Mouse (Mus musculus) neural tube, embryonic 12.5 days (tissue): Measurements from ENCODE around the gene Wnt4. TPM values are rescaled to one million over a fixed set of nuclear protein-coding genes. Genes with fewer than 3 reads are reported as not detected.

ENCODE experiments used
- ATAC-seq: fragments of 200-750 bp; cut with Nextera tagmentation; 2 replicates; pipeline ENCODE4 v1.8.0; 2017; ENCODE audit warnings: low read depth, mild to moderate bottlenecking, moderate TSS enrichment, moderate library complexity; ENCODE audit not compliant: low FRiP score
- H3K27ac ChIP-seq: fragments of 300-500 bp; sonication (generic); 2 replicates; pipeline ENCODE4 v1.5.1; 2016
- H3K27me3 ChIP-seq: fragments of 300-500 bp; sonication (generic); replicated peaks from 2 replicates; pipeline ENCODE4 v1.6.1; 2016; ENCODE audit warnings: mild to moderate bottlenecking
- H3K36me3 ChIP-seq: fragments of 300-500 bp; sonication (generic); 2 replicates; pipeline ENCODE4 v1.6.1; 2016; ENCODE audit warnings: mild to moderate bottlenecking
- H3K4me1 ChIP-seq: fragments of 300-500 bp; sonication (generic); 2 replicates; pipeline ENCODE4 v1.6.1; 2016
- H3K4me2 ChIP-seq: fragments of 300-500 bp; sonication (generic); replicated peaks from 2 replicates; pipeline ENCODE4 v1.6.1; 2016; ENCODE audit warnings: mild to moderate bottlenecking
- H3K4me3 ChIP-seq: fragments of 300-500 bp; sonication (generic); 2 replicates; pipeline ENCODE4 v1.5.1; 2016
- H3K9ac ChIP-seq: fragments of 300-500 bp; sonication (generic); 2 replicates; pipeline ENCODE4 v1.6.1; 2016; ENCODE audit warnings: mild to moderate bottlenecking
- H3K9me3 ChIP-seq: fragments of 300-500 bp; sonication (generic); 2 replicates; pipeline ENCODE4 v1.6.1; 2016; ENCODE audit warnings: mild to moderate bottlenecking
- WGBS: fragments of 180-500 bp; shearing (Covaris S2); methylation state at CpG from one replicate; pipeline ENCODE4 v1.1.7; 2016; 5-methylcytosine and 5-hydroxymethylcytosine counted together
- polyA plus RNA-seq: library from polyadenylated mRNA; unstranded; fragments of >200 nt; fragmentation: Nextera tagmentation; extraction: Ambion mirVana; gene quantifications from 2 replicates; pipeline ENCODE4 v1.2.1, GENCODE M21; 2016

The Wnt4 gene
- polyA plus RNA-seq, 1 experiment from 2014 or later, result 17.4 TPM

DNA sequence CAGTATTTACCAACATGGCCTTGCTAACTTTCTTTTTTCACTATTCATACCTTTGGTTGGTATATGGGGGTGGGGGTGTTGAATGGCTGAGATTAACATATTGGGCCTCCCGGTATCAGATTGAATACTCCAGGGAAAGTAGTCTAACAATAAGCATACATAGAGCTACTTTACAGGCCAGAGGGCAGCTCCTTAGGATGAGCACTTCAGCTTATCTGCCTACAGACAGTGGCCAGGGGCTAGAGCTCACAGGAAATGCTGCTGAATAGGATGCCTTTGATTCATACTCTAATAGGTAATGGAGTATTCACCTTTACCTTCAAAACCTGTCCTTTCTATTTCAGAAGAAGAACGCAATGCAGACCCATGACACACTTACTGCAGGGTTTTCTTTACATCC, 37.8 kb downstream of the Wnt4 start:
- no peak for ATAC-seq
- Histone ChIP-seq H3K4me1 (peaks cover 5% of the 10 kb centered on the region; the same call in 1 of the 2 replicates), H3K36me3 (peaks cover 23% of the 10 kb centered on the region)

DNA sequence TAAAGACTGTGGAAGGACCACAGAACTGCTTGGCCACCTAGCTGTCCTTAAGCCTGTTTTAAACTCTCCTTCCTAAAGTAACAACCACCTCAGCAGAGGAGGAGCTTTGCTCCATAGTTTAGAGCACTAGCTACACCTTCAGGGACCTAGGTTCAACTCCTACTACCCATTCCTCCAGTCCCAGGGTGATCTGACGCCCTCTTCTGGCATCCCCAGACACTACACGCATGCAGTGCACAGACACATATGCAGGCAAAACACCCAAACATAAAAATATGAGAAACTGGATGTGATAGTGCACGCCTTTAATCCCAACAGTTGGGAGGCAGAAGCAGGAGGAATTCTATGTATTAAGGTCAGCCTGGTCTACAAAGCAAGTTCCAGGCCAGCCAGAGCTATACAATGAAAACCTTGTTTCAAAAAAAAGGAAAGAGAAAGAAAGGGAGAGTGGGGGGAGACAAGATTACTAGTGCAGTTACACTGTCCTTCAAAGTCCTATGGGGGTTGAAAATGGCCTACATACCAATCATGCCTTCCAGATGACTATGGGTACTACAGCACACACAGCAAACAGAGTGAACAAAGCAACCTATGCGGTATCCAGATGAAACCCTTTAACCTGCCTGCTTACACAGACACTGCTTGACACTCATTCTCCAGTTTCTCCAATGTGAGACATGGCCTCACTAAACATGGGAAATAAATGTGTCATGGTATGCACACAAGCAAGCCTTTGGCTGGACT, 38.9 kb downstream of the Wnt4 start:
- H3K9ac ChIP-seq, result no peak overlapping the region
- 83% methylated on average over 4 of the region's 4 CpGs for WGBS
- no peak overlapping the region for H3K4me2 ChIP-seq
- ATAC-seq, result no peak
- H3K9me3 ChIP-seq, result no peaks in the 10 kb centered on the region
- no peaks in the 10 kb centered on the region for H3K4me1 ChIP-seq
- peaks cover 29% of the 10 kb centered on the region for H3K36me3 ChIP-seq
- H3K27ac ChIP-seq, result no peak overlapping the region
- H3K27me3 ChIP-seq, result no peaks in the 10 kb centered on the region
- H3K4me3 ChIP-seq, result no peak overlapping the region

More for the DNA sequence above, 37.8 kb downstream of the Wnt4 start:
- Histone ChIP-seq H3K27me3 (no peaks in the 10 kb centered on the region), H3K27ac (no peak overlapping the region), H3K9me3 (no peaks in the 10 kb centered on the region), H3K4me2 (no peak overlapping the region), H3K4me3 (no peak overlapping the region), H3K9ac (no peak overlapping the region)
- WGBS, result 83% methylated on average over 2 of the region's 2 CpGs

DNA sequence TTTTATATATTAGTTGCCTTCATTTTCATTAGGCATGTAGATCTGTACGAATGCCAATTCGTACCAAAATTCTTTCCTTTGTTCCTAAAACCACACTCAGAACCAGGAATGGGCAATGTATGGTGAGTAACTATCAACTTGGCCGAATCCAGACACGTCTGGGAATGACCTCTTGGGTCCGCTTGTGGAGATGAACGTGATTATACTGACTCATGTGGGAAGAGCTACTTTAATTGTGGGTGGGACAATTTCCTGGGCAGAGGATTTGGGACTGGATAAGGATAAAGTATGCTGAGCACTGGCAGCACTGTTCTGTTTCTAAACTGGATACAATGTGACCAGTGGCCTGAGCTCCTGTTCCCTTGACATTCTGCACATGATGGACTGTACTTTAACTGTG, 47.6 kb downstream of the Wnt4 start:
- Histone ChIP-seq H3K4me1 (no peaks in the 10 kb centered on the region), H3K27me3 (no peaks in the 10 kb centered on the region), H3K4me3 (no peak overlapping the region), H3K4me2 (no peak overlapping the region), H3K36me3 (peaks cover 50% of the 10 kb centered on the region), H3K27ac (no peak overlapping the region), H3K9me3 (no peaks in the 10 kb centered on the region), H3K9ac (no peak overlapping the region)
- no peak for ATAC-seq
- 92% methylated on average over 6 of the region's 6 CpGs for WGBS

DNA sequence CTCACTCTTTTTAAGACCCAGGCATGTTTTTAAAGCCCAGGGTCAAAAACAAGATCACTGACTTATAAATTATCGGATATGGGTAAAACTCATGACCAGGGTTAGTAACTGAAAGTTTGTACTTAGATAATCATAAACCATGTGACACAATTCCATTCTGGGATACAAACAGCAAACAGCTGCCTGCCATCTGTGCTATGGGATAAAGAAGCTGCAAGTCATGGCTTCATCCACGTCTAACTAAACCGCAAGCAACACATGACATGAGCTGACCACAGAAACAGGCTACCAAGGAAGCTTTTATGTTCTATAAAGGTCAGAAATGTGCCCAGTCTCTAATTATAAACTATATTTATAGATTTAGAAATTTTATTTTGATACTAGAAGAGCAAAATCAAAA, 49.2 kb downstream of the Wnt4 start:
- H3K4me1 ChIP-seq, result no peaks in the 10 kb centered on the region
- ATAC-seq, result no peak
- no peak overlapping the region for H3K27ac ChIP-seq
- H3K9ac ChIP-seq, result no peak overlapping the region
- no peaks in the 10 kb centered on the region for H3K27me3 ChIP-seq
- H3K4me3 ChIP-seq, result no peak overlapping the region
- H3K4me2 ChIP-seq, result no peak overlapping the region
- 85% methylated on average over 3 of the region's 3 CpGs for WGBS
- no peaks in the 10 kb centered on the region for H3K9me3 ChIP-seq
- H3K36me3 ChIP-seq, result peaks cover 43% of the 10 kb centered on the region

DNA sequence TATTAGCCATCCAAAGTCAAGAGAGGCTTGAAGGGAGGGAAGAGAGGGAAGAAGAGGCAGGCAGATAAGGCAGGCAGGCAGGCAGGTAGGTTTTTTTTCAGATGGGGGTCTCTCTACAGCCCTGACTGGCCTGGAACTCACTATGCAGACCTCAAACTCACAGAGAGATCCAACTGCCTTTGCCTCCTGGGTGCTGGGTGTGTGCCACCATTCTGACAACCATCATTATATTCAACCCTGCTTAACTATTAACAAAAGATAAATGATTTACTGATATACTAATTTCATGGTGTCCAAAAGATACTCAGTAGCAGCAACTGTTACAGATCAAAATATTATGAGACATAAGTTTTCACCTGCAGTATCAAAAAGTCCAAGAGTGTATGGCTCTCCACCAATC, 54.8 kb downstream of the Wnt4 start:
- Histone ChIP-seq H3K27me3 (no peaks in the 10 kb centered on the region), H3K9ac (no peak overlapping the region), H3K4me3 (no peak overlapping the region), H3K36me3 (peaks cover 52% of the 10 kb centered on the region), H3K4me1 (no peaks in the 10 kb centered on the region), H3K9me3 (no peaks in the 10 kb centered on the region), H3K4me2 (no peak overlapping the region), H3K27ac (no peak overlapping the region)
- ATAC-seq, result no peak

DNA sequence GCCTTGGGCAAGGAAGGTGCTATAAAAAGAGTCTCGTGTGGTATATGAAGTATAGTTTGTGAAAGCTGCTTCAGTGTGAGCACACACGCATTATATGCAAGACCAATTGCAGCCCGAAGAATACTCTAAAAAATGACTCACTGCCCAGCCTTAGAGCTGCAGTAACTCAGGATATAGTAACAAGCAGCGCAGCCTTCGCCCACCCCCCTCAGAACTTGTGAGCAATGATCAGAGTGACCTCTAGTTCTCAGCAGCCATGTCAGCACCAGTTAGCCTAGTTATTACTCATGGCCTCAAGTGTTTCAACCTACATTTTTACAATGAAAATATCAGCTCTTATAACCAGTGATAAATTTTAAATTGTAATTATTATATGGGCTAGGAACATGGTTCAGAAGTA, 59.2 kb downstream of the Wnt4 start:
- H3K9me3 ChIP-seq, result no peaks in the 10 kb centered on the region
- peaks cover 27% of the 10 kb centered on the region for H3K36me3 ChIP-seq
- ATAC-seq, result no peak
- H3K9ac ChIP-seq, result no peak overlapping the region
- H3K4me3 ChIP-seq, result no peak overlapping the region
- H3K4me1 ChIP-seq, result no peaks in the 10 kb centered on the region
- no peaks in the 10 kb centered on the region for H3K27me3 ChIP-seq
- WGBS, result 96% methylated on average over 5 of the region's 5 CpGs
- no peak overlapping the region for H3K4me2 ChIP-seq
- no peak overlapping the region for H3K27ac ChIP-seq

DNA sequence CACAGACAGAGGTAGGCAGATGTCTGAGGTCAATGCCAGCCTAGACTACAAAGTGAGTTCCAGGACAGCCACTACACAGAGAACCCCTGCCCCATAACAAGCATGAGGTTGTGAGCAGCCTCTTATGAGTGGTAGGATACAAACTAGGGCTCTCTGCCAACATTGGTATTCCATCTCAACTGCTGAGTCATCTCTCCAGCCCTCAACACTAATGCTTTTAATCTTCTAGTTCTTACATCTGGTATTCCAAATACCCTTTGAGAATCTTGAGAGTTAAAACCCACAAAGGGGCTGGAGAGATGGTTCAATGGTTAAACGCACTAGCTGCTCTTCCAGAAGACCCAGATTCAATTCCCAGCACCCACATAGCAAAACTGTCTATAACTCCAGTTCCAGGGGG, 62.1 kb downstream of the Wnt4 start:
- no peak overlapping the region for H3K4me2 ChIP-seq
- H3K9me3 ChIP-seq, result no peaks in the 10 kb centered on the region
- peaks cover 11% of the 10 kb centered on the region for H3K36me3 ChIP-seq
- H3K27me3 ChIP-seq, result no peaks in the 10 kb centered on the region
- H3K9ac ChIP-seq, result no peak overlapping the region
- no peaks in the 10 kb centered on the region for H3K4me1 ChIP-seq
- no peak for ATAC-seq
- H3K4me3 ChIP-seq, result no peak overlapping the region
- no peak overlapping the region for H3K27ac ChIP-seq
- WGBS, result 97% methylated on average over 1 of the region's 1 CpGs

DNA sequence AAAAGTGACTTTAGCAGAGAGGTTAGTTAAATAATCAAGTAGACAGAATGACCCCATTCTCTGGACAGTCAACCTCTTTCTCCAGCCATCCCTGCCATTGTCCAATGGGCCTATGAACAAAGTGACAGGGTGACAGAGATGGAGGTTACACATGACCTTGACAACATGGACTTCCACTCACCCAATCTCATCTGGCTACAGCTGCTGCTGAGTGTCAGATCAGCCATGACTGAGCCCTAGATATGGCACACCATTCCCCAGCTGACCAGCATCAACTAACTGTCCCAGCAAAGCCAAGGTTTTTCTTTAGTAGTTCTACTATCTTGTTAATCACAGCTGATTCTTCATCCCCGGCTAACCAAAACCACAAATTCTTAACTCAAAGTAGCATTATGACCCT, 65.5 kb downstream of the Wnt4 start:
- Histone ChIP-seq H3K27me3 (no peaks in the 10 kb centered on the region), H3K9me3 (no peaks in the 10 kb centered on the region), H3K4me2 (no peak overlapping the region), H3K4me1 (no peaks in the 10 kb centered on the region), H3K36me3 (0 out of 2 replicates have a peak, but pooled peaks cover 3% of the 10 kb centered on the region), H3K27ac (no peak overlapping the region), H3K4me3 (no peak overlapping the region), H3K9ac (no peak overlapping the region)
- WGBS, result 98% methylated on average over 1 of the region's 1 CpGs
- ATAC-seq, result no peak

DNA sequence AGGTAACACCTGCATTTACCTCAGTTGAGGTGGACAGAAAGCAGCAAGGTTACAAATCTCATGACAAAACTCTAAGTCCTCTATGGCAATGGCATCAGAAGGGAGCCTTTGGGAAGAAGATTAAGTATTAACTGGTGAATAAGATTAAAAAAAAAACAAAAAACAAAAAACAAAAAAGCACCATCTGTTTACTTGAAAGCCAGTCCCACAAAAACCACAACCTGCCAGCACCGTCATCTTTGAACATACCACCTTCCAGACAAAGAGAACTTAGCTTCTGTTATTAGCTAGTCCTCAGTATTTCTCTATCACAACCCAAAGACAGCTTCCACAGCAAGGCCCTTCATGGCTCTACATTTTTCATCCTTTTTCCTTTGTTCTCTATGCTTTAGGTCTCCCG, 67.8 kb downstream of the Wnt4 start:
- no peak overlapping the region for H3K27ac ChIP-seq
- H3K4me1 ChIP-seq, result no peaks in the 10 kb centered on the region
- 88% methylated on average over 2 of the region's 2 CpGs for WGBS
- H3K9ac ChIP-seq, result no peak overlapping the region
- H3K9me3 ChIP-seq, result no peaks in the 10 kb centered on the region
- no peak overlapping the region for H3K4me2 ChIP-seq
- 0 out of 2 replicates have a peak, but pooled peaks cover 3% of the 10 kb centered on the region for H3K36me3 ChIP-seq
- H3K27me3 ChIP-seq, result no peaks in the 10 kb centered on the region
- ATAC-seq, result no peak
- H3K4me3 ChIP-seq, result no peak overlapping the region

DNA sequence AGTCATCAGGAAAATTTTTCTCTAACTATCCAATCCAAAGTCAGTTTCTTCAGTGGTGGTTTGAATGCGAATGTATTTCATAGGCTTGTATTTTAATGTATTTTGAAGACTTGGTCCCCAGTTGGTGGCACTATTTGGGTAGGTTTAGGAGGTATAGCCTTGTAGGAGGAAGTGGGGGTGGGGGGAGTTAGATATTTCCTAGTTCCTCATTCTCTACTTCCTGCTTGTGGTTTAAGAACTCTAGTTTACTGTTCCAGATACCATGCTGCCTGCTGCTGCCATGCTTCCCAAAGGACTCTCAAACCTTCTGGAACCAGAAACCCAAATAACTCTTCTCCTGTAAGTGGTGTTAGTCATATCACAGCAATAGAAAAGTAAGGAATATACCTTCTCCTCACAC, 68.5 kb downstream of the Wnt4 start:
- Histone ChIP-seq H3K27ac (no peak overlapping the region), H3K27me3 (no peaks in the 10 kb centered on the region), H3K9me3 (no peaks in the 10 kb centered on the region), H3K4me2 (no peak overlapping the region), H3K4me1 (no peaks in the 10 kb centered on the region), H3K9ac (no peak overlapping the region), H3K36me3 (0 out of 2 replicates have a peak, but pooled peaks cover 3% of the 10 kb centered on the region), H3K4me3 (no peak overlapping the region)
- WGBS, result 92% methylated on average over 1 of the region's 1 CpGs
- ATAC-seq, result no peak

Other genes starting within 250 kb of the Wnt4 start
- 5.5 and 6.3 TPM in 2 replicates for gene Zbtb40, start 228.7 kb upstream of the Wnt4 start, polyA plus RNA-seq
- 665 and 674 TPM in 2 replicates for gene Cdc42, start 80.2 kb downstream of the Wnt4 start, polyA plus RNA-seq
- gene Cela3a, start 132.3 kb downstream of the Wnt4 start, polyA plus RNA-seq, result not detected in 2 replicates
- not detected in 2 replicates for gene Cela3b, start 153.1 kb downstream of the Wnt4 start, polyA plus RNA-seq
- not detected in 2 replicates for gene 1700013G24Rik, start 175.8 kb downstream of the Wnt4 start, polyA plus RNA-seq
- 11.3 and 12.4 TPM in 2 replicates for gene Hspg2, start 191.3 kb downstream of the Wnt4 start, polyA plus RNA-seq